Comparison of ENCODE assay signal across 10 mouse cellular contexts in genomic region chr10:42581694-42582565, GRCm38 (mm10). TPM values are rescaled to one million over a fixed set of nuclear protein-coding genes. Genes with fewer than 3 reads are reported as not detected.
A peak's percentile ranks its signal among the peaks of the same experiment; 100 is the strongest.
DNase-seq lines count a peak whose midpoint lies in the region; ATAC-seq lines count a peak whose summit lies in the region.
"Had no signal": no experiment of that assay in that cellular context is flagged by ENCODE, and none has a peak within 500 bp of the region (broad histone marks: within the 10 kb centered on the region; RNA-seq: fewer than 3 reads in every experiment).

No protein-coding gene starts in this region.

- peak overlapping the region; percentile 1; the same call in 1 of the 2 replicates for H3K4me2 ChIP-seq in intestine, embryonic 15.5 days (replicated peaks)
- H3K4me2 ChIP-seq in intestine, embryonic 16.5 days (ENCODE audit: low read depth, low read length), result no peak overlapping the region
- peak overlapping the region; percentile 16; the same call in 1 of the 2 replicates for H3K4me2 ChIP-seq in embryonic facial prominence, embryonic 11.5 days (ENCODE audit: low read depth, low read length)
- peak overlapping the region; percentile 17; the same call in 1 of the 2 replicates for H3K4me2 ChIP-seq in limb, embryonic 12.5 days

- no peak for ATAC-seq in intestine, embryonic 15.5 days
- no peak for ATAC-seq in intestine, embryonic 16.5 days
- ATAC-seq in embryonic facial prominence, embryonic 11.5 days (replicated peaks; ENCODE audit: insufficient number of reproducible peaks, low FRiP score, low TSS enrichment, low read depth), result no peak
- no peak for ATAC-seq in limb, embryonic 12.5 days (ENCODE audit: insufficient number of reproducible peaks, insufficient read depth, low FRiP score, low TSS enrichment, low read depth)

- no peaks in the 10 kb centered on the region for H3K9me3 ChIP-seq in intestine, embryonic 15.5 days
- no peaks in the 10 kb centered on the region for H3K9me3 ChIP-seq in intestine, embryonic 16.5 days (ENCODE audit: control insufficient read depth, low read length)
- no peaks in the 10 kb centered on the region for H3K9me3 ChIP-seq in embryonic facial prominence, embryonic 11.5 days (replicated peaks; ENCODE audit: control insufficient read depth, low read length)
- peaks cover 4% of the 10 kb centered on the region; the same call in 1 of the 2 replicates for H3K9me3 ChIP-seq in limb, embryonic 12.5 days

- no peak overlapping the region for H3K27ac ChIP-seq in intestine, embryonic 15.5 days
- H3K27ac ChIP-seq in intestine, embryonic 16.5 days (ENCODE audit: low read length), result no peak overlapping the region
- no peak overlapping the region for H3K27ac ChIP-seq in embryonic facial prominence, embryonic 11.5 days (replicated peaks; ENCODE audit: low read depth, low read length)
- H3K27ac ChIP-seq in limb, embryonic 12.5 days, result no peak overlapping the region

- 3% methylated on average over 45 of the region's 45 CpGs for WGBS in intestine, embryonic 15.5 days
- WGBS in intestine, embryonic 16.5 days, result 1% methylated on average over 44 of the region's 45 CpGs
- under 1% methylated on average over 45 of the region's 45 CpGs for WGBS in embryonic facial prominence, embryonic 11.5 days
- under 1% methylated on average over 45 of the region's 45 CpGs for WGBS in limb, embryonic 12.5 days

- no peak overlapping the region for H3K9ac ChIP-seq in intestine, embryonic 15.5 days
- H3K9ac ChIP-seq in intestine, embryonic 16.5 days (ENCODE audit: low read depth, low read length), result no peak overlapping the region
- H3K9ac ChIP-seq in embryonic facial prominence, embryonic 11.5 days (replicated peaks; ENCODE audit: low read length), result peak overlapping the region; percentile 53
- H3K9ac ChIP-seq in limb, embryonic 12.5 days (replicated peaks), result no peak overlapping the region

- no peaks in the 10 kb centered on the region for H3K36me3 ChIP-seq in intestine, embryonic 15.5 days
- H3K36me3 ChIP-seq in intestine, embryonic 16.5 days (ENCODE audit: control insufficient read depth, insufficient read depth, low read length), result no peaks in the 10 kb centered on the region
- H3K36me3 ChIP-seq in embryonic facial prominence, embryonic 11.5 days (replicated peaks; ENCODE audit: control insufficient read depth, insufficient read depth, low read depth, low read length), result no peaks in the 10 kb centered on the region
- no peaks in the 10 kb centered on the region for H3K36me3 ChIP-seq in limb, embryonic 12.5 days
- H3K36me3 ChIP-seq: G1E had no signal

- H3K27me3 ChIP-seq in intestine, embryonic 15.5 days (replicated peaks), result peaks cover 96% of the 10 kb centered on the region
- H3K27me3 ChIP-seq in intestine, embryonic 16.5 days (replicated peaks; ENCODE audit: control insufficient read depth, insufficient read depth, low read length), result peaks cover 84% of the 10 kb centered on the region
- peaks cover 78% of the 10 kb centered on the region for H3K27me3 ChIP-seq in embryonic facial prominence, embryonic 11.5 days (ENCODE audit: control insufficient read depth, insufficient read depth, low read length)
- peaks cover 99% of the 10 kb centered on the region for H3K27me3 ChIP-seq in limb, embryonic 12.5 days

- H3K4me1 ChIP-seq in intestine, embryonic 15.5 days (replicated peaks), result peaks cover 22% of the 10 kb centered on the region
- peaks cover 6% of the 10 kb centered on the region for H3K4me1 ChIP-seq in intestine, embryonic 16.5 days (ENCODE audit: control insufficient read depth, insufficient read depth, low read length)
- no peaks in the 10 kb centered on the region; the same call in none of the 2 replicates for H3K4me1 ChIP-seq in embryonic facial prominence, embryonic 11.5 days (ENCODE audit: control insufficient read depth, insufficient read depth, low read length)
- H3K4me1 ChIP-seq in limb, embryonic 12.5 days (replicated peaks), result peaks cover 41% of the 10 kb centered on the region

- no peak overlapping the region; the same call in 1 of the 2 replicates for H3K4me3 ChIP-seq in intestine, embryonic 15.5 days (replicated peaks)
- H3K4me3 ChIP-seq in intestine, embryonic 16.5 days (ENCODE audit: low read length), result no peak overlapping the region
- peak overlapping the region; percentile 30 for H3K4me3 ChIP-seq in embryonic facial prominence, embryonic 11.5 days (ENCODE audit: low read depth, low read length)
- H3K4me3 ChIP-seq in limb, embryonic 12.5 days (replicated peaks), result 0 out of 2 replicates have a peak overlapping the region, but pooled peaks have one; percentile 24

- peak; percentile 65 for DNase-seq in ES-CJ7 (ENCODE audit: low read depth, low spot score)
- peak; percentile 58 for DNase-seq in embryonic facial prominence, embryonic 11.5 days (ENCODE audit: low spot score)
- DNase-seq in ovary, postnatal 10 days (ENCODE audit: low spot score), result no peak
- no peak for DNase-seq in layer of hippocampus, postnatal 14 days (ENCODE audit: low spot score in 2 of 2)
- no peak for DNase-seq in spleen, postnatal 10 days (ENCODE audit: low spot score in 2 of 2)

RNA-seq across cellular contexts. Expression of gene Nr2e1, which starts 1.5 kb away (rescaled TPM):
- 0.05 TPM in 1 of 2 replicates, not detected in the other for polyA plus RNA-seq in intestine, embryonic 15.5 days (2015; fragmentation: Nextera tagmentation; extraction: Ambion mirVana)
- not detected in 2 replicates for polyA plus RNA-seq in intestine, embryonic 16.5 days (2015; fragmentation: Nextera tagmentation; extraction: Ambion mirVana)
- 8.6 and 11.8 TPM in 2 replicates for polyA plus RNA-seq in embryonic facial prominence, embryonic 11.5 days (2014; fragmentation: Nextera tagmentation; extraction: Ambion mirVana)
- not detected in 2 replicates for polyA plus RNA-seq in limb, embryonic 12.5 days (2016; fragmentation: Nextera tagmentation; extraction: Ambion mirVana)
- total RNA-seq in layer of hippocampus, postnatal 14 days (2021), result 10 to 100 TPM; 13.3 to 14.9 TPM
- total RNA-seq: G1E had no signal
- polyA plus RNA-seq: G1E; intestine, embryonic 14.5 days had no signal

RNA-seq across cellular contexts. Expression of gene Ostm1, which starts 1.7 kb away (rescaled TPM):
- polyA plus RNA-seq in intestine, embryonic 15.5 days (2015; fragmentation: Nextera tagmentation; extraction: Ambion mirVana), result 14.5 and 16.3 TPM in 2 replicates
- polyA plus RNA-seq in intestine, embryonic 16.5 days (2015; fragmentation: Nextera tagmentation; extraction: Ambion mirVana), result 17.0 and 19.4 TPM in 2 replicates
- 15.5 and 16.0 TPM in 2 replicates for polyA plus RNA-seq in embryonic facial prominence, embryonic 11.5 days (2014; fragmentation: Nextera tagmentation; extraction: Ambion mirVana)
- polyA plus RNA-seq in limb, embryonic 12.5 days (2016; fragmentation: Nextera tagmentation; extraction: Ambion mirVana), result 9.0 and 9.1 TPM in 2 replicates
- total RNA-seq in layer of hippocampus, postnatal 14 days (2021), result 10 to 100 TPM; 51.9 to 52.0 TPM

Comparison
In these comparisons a context has a peak if more than half of its experiments do, and no peak if none do; other contexts are left out.
1. H3K4me3 ChIP-seq: peak in embryonic facial prominence, embryonic 11.5 days (single experiment) and limb, embryonic 12.5 days (single experiment); none in intestine, embryonic 15.5 days (single experiment) and intestine, embryonic 16.5 days (single experiment).
2. DNase-seq: peak in ES-CJ7 (single experiment) and embryonic facial prominence, embryonic 11.5 days (single experiment); none in ovary, postnatal 10 days (single experiment), layer of hippocampus, postnatal 14 days (0 of 2) and spleen, postnatal 10 days (0 of 2).